Mouse (Mus musculus) cerebellum, postnatal 36 days (tissue): ENCODE measurements at regions not wholly inside any gene's neighbourhood (a gene's known extent, or its start where the extent isn't known, plus 50 kb on each side); places are given as distances from the start of the nearest gene placed in this dataset.

Source experiments
- DNase-seq, 2 experiments: peaks; one replicate each; pipeline ENCODE4 v3.0.0; 2021 to 2022; ENCODE audit warnings: mixed read lengths in 2 of 2

GRCm38 (mm10) chr8:26891881-26892280 is 85.2 kb upstream of the Zfp703 start:
- peak; percentile 73 to 82 for DNase-seq

- peak; percentile 35 to 36 for DNase-seq
These were observed 84.7 kb upstream of the Zfp703 start for GRCm38 (mm10) chr8:26892380-26892779.

GRCm38 (mm10) chr8:26895867-26896266 is 81.3 kb upstream of the Zfp703 start:
- no peak for DNase-seq

- no peak for DNase-seq
These were observed 73.8 kb upstream of the Zfp703 start for GRCm38 (mm10) chr8:26903289-26903688.

- DNase-seq = no peak
These were observed 70.9 kb upstream of the Zfp703 start for GRCm38 (mm10) chr8:26906257-26906656.

GRCm38 (mm10) chr8:26907347-26908170 is 69.6 kb upstream of the Zfp703 start:
- DNase-seq = no peak

- peak; percentile 16 to 27 for DNase-seq
These were observed 66.9 kb upstream of the Zfp703 start for GRCm38 (mm10) chr8:26910186-26910585.

GRCm38 (mm10) chr8:26913562-26914529 is 63.3 kb upstream of the Zfp703 start:
- DNase-seq = no peak

- DNase-seq = no peak
These were observed 61.4 kb upstream of the Zfp703 start for GRCm38 (mm10) chr8:26915731-26916130.

- no peak for DNase-seq
These were observed 55.5 kb upstream of the Zfp703 start for GRCm38 (mm10) chr8:26921531-26922177.

- DNase-seq = no peak
These were observed 55.0 kb upstream of the Zfp703 start for GRCm38 (mm10) chr8:26922178-26922540.

- no peak for DNase-seq
These were observed 54.0 kb upstream of the Zfp703 start for GRCm38 (mm10) chr8:26923166-26923565.
